Mouse (Mus musculus) kidney, embryonic 15.5 days (tissue): ENCODE results near the gene Clptm1l. TPM values are rescaled to one million over a fixed set of nuclear protein-coding genes. Genes with fewer than 3 reads are reported as not detected.

Experiments used
- ATAC-seq: fragments of 200-750 bp; cut with Nextera tagmentation; replicated peaks from 2 replicates; pipeline ENCODE4 v1.8.0; 2017; ENCODE audit warnings: moderate TSS enrichment; ENCODE audit not compliant: low FRiP score
- H3K27ac ChIP-seq: fragments of 300-500 bp; sonication (generic); 2 replicates; pipeline ENCODE4 v1.5.1; 2015; ENCODE audit warnings: mild to moderate bottlenecking, inconsistent platforms
- H3K27me3 ChIP-seq: fragments of 300-500 bp; sonication (generic); 2 replicates; pipeline ENCODE4 v1.6.1; 2015; ENCODE audit warnings: inconsistent platforms
- H3K36me3 ChIP-seq: fragments of 300-500 bp; sonication (generic); 2 replicates; pipeline ENCODE4 v1.6.1; 2015; ENCODE audit warnings: inconsistent platforms
- H3K4me1 ChIP-seq: fragments of 300-500 bp; sonication (generic); 2 replicates; pipeline ENCODE4 v1.6.1; 2015; ENCODE audit warnings: inconsistent platforms
- H3K4me2 ChIP-seq: fragments of 300-500 bp; sonication (generic); 2 replicates; pipeline ENCODE4 v1.6.1; 2015; ENCODE audit warnings: moderate library complexity, mild to moderate bottlenecking, inconsistent platforms
- H3K4me3 ChIP-seq: fragments of 300-500 bp; sonication (generic); replicated peaks from 2 replicates; pipeline ENCODE4 v1.5.1; 2015; ENCODE audit warnings: mild to moderate bottlenecking, inconsistent platforms
- H3K9ac ChIP-seq: fragments of 300-500 bp; sonication (generic); 2 replicates; pipeline ENCODE4 v1.6.1; 2015; ENCODE audit warnings: mild to moderate bottlenecking, inconsistent platforms
- H3K9me3 ChIP-seq: fragments of 300-500 bp; sonication (generic); replicated peaks from 2 replicates; pipeline ENCODE4 v1.6.1; 2016; ENCODE audit warnings: inconsistent platforms
- WGBS: fragments of 180-500 bp; shearing (Covaris S2); methylation state at CpG from one replicate; pipeline ENCODE4 v1.1.7; 2015; ENCODE audit warnings: mixed read lengths; 5-methylcytosine and 5-hydroxymethylcytosine counted together
- polyA plus RNA-seq: library from polyadenylated mRNA; unstranded; fragments of >200 nt; fragmentation: Nextera tagmentation; extraction: Ambion mirVana; gene quantifications from 2 replicates; pipeline ENCODE4 v1.2.1, GENCODE M21; 2015

The Clptm1l gene
- polyA plus RNA-seq, 1 experiment from 2014 or later, result 133 TPM

DNA sequence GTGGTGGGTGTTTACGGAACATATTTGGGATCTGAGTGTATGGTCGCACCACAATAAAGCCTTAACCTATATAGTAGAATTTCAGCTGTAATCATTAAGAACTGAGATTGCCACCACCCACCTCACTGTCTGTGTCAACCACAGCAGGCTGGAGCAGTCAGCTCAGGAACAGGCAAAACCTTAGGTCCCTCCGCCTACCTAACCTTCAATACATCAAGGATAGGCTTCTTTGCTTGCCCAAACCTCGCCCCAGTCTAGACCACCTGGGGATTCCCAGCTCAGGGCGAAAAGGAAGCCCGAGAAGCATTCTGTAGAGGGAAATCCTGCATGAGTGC is 22.6 kb downstream of the Clptm1l start:
- Histone ChIP-seq H3K4me2 (peak overlapping the region; percentile 97), H3K9me3 (no peaks in the 10 kb centered on the region), H3K27me3 (no peaks in the 10 kb centered on the region), H3K9ac (no peak overlapping the region), H3K27ac (no peak overlapping the region), H3K36me3 (peaks cover 10% of the 10 kb centered on the region), H3K4me3 (peak overlapping the region; percentile 66), H3K4me1 (peaks cover 18% of the 10 kb centered on the region)
- WGBS, result 46% methylated on average over 6 of the region's 6 CpGs
- no peak for ATAC-seq

GRCm38 (mm10) chr13:73626745-73627549 is 23.1 kb downstream of the Clptm1l start, which contains the start of gene Tert:
Gene Tert, plus strand, starts transcription at chr13:73626911.
- Histone ChIP-seq H3K9ac (peak within 1 kb of the TSS; percentile 65), H3K27me3 (no peaks in the 10 kb centered on the region), H3K36me3 (peaks cover 4% of the 10 kb centered on the region), H3K27ac (no peak within 1 kb of the TSS), H3K4me3 (peak within 1 kb of the TSS; percentile 66), H3K4me1 (peaks cover 18% of the 10 kb centered on the region), H3K4me2 (peak within 1 kb of the TSS; percentile 97), H3K9me3 (no peaks in the 10 kb centered on the region)
- 9% methylated on average over 47 of the region's 47 CpGs for WGBS
- peak; percentile 87 for ATAC-seq

DNA sequence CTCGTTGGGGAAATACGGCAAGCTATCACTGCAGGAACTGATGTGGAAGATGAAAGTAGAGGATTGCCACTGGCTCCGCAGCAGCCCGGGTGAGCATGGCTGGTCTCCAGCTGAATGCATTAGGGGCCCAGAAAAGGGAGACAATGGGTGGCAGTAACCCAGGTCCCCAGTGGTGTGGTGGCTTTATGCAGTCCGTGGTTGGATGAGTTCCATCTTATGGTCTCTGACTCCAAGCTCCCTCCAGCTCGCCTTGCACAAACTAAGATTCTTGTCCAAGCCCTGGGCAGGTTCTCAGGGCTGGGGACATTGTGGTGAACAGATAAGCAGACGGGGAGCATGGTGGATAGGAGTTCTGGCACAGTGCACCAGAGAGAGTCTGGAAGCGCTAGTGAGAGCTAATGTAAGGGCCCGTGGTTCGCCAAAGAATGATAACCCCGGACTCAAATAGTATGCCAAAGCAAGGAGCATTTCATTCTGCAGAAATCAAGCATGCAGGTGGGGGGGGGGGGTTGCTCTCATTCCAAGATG is 24.8 kb downstream of the Clptm1l start:
- Histone ChIP-seq H3K9ac (no peak overlapping the region), H3K27ac (no peak overlapping the region), H3K4me1 (peaks cover 18% of the 10 kb centered on the region), H3K36me3 (0 out of 2 replicates have a peak, but pooled peaks cover 5% of the 10 kb centered on the region), H3K4me2 (0 out of 2 replicates have a peak overlapping the region, but pooled peaks have one; percentile 0), H3K27me3 (no peaks in the 10 kb centered on the region), H3K9me3 (no peaks in the 10 kb centered on the region), H3K4me3 (no peak overlapping the region)
- ATAC-seq, result no peak
- 79% methylated on average over 11 of the region's 11 CpGs for WGBS

GRCm38 (mm10) chr13:73631837-73632236 is 28.0 kb downstream of the Clptm1l start:
- peaks cover 23% of the 10 kb centered on the region for H3K36me3 ChIP-seq
- H3K4me1 ChIP-seq, result peaks cover 17% of the 10 kb centered on the region
- H3K27ac ChIP-seq, result no peak overlapping the region
- no peak overlapping the region for H3K4me3 ChIP-seq
- no peaks in the 10 kb centered on the region for H3K27me3 ChIP-seq
- no peak for ATAC-seq
- no peaks in the 10 kb centered on the region for H3K9me3 ChIP-seq
- H3K9ac ChIP-seq, result no peak overlapping the region
- WGBS, result 92% methylated on average over 3 of the region's 3 CpGs
- no peak overlapping the region for H3K4me2 ChIP-seq

DNA sequence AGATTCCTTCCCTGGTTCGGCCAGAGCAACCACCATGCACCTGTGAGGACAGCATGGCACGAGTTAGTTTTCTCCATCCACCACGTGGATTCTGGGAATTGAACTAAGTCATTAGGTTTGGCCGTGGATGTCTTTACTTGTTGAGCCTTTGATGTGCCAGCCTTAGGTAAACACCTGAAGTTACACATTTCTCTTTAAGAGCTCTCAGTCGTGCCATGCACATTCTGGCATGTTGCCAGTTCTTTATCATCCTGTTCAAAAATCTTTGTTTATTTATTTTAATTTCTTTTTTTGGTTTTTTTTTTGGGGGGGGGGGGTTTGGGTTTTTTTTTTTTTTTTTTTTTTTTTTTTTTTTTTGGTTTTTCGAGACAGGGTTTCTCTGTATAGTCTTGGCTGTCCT is 34.0 kb downstream of the Clptm1l start:
- Histone ChIP-seq H3K27me3 (no peaks in the 10 kb centered on the region), H3K36me3 (peaks cover 37% of the 10 kb centered on the region), H3K27ac (no peak overlapping the region), H3K4me3 (no peak overlapping the region), H3K4me1 (no peaks in the 10 kb centered on the region), H3K9ac (no peak overlapping the region), H3K9me3 (no peaks in the 10 kb centered on the region), H3K4me2 (no peak overlapping the region)
- ATAC-seq, result no peak
- WGBS, result 76% methylated on average over 5 of the region's 6 CpGs

DNA sequence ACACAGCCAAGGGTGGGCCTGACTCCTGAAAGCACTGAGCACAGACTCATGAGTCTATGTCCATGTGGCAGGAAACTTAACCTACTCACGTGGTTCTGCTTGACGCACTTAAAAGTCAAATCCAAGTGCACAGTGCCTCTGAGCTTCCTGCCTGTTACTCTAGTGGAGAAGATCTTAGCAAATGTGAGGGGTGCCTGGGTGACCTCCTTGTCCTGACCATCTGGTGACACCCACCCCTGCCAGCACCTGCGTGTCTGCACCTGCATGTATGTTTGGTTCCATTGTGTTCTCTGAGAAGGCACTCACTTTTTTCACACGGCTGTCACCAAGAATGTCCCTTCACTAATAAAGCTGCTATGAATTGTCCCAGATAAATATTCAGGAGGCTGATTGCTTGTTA is 37.5 kb downstream of the Clptm1l start:
- Histone ChIP-seq H3K4me2 (no peak overlapping the region), H3K27me3 (no peaks in the 10 kb centered on the region), H3K9ac (no peak overlapping the region), H3K4me3 (no peak overlapping the region), H3K27ac (no peak overlapping the region), H3K9me3 (no peaks in the 10 kb centered on the region), H3K4me1 (no peaks in the 10 kb centered on the region), H3K36me3 (peaks cover 19% of the 10 kb centered on the region; the same call in 1 of the 2 replicates)
- ATAC-seq, result no peak
- 77% methylated on average over 4 of the region's 4 CpGs for WGBS

DNA sequence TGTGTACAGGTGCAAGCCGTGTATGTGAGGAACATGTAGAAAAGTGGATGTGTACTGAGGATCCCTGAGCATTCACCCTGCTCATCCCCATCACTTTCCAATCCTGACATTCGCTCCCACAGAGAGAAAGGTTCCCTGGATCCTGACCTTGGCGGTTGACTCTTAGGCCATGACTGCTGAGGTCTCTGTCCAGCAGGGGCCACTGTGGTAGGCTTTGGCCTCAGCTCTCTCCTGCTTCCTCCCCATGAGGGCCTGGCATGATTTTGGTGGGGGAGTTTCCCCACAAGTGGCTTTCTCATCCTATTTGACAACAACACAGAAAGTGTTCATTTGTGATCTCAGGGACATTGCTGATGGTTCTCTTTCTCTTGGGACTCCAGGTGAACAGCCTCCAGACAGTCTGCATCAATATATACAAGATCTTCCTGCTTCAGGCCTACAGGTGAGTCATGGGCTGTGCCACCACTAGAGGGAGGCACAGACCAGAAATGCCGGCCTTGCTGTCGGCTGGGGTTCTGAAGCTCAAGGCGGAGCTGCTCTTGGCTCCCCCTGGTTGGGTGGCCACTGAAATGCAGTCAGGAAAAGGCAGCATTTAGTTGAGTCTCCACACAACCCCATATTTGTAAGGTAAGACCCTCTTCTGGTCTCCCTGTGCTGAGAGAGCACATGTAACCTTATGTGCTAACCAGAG is 42.7 kb downstream of the Clptm1l start:
- 39% methylated on average over 6 of the region's 6 CpGs for WGBS
- no peak overlapping the region for H3K27ac ChIP-seq
- H3K4me3 ChIP-seq, result no peak overlapping the region
- H3K4me1 ChIP-seq, result peaks cover 3% of the 10 kb centered on the region; the same call in 1 of the 2 replicates
- no peak overlapping the region for H3K4me2 ChIP-seq
- peaks cover 15% of the 10 kb centered on the region; the same call in 1 of the 2 replicates for H3K36me3 ChIP-seq
- H3K27me3 ChIP-seq, result no peaks in the 10 kb centered on the region
- H3K9me3 ChIP-seq, result no peaks in the 10 kb centered on the region
- ATAC-seq, result peak; percentile 85
- no peak overlapping the region for H3K9ac ChIP-seq

DNA sequence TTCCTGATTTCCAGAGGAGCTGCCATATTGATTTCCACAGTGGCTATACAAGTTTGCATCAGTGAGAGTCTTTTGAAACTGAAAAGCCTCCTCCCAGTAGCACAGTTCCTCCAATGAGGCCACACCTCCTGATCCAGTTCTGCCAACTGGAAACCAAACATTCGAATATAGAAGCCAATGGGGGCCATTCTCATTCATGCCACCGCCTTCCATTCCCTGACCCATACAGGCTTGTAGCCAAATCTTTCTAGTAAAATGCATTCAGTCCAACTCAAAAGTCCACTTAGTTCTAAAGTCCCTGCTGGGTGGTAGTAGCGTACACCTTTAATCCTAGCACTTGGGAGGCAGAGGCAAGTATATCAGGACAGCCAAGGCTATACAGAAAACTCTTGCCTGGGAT is 49.5 kb downstream of the Clptm1l start:
- WGBS, result 89% methylated on average over 3 of the region's 3 CpGs

GRCm38 (mm10) chr13:73654976-73655375 is 51.2 kb downstream of the Clptm1l start:
- Histone ChIP-seq H3K27ac (no peak overlapping the region), H3K4me3 (no peak overlapping the region), H3K36me3 (no peaks in the 10 kb centered on the region), H3K9ac (no peak overlapping the region), H3K4me2 (no peak overlapping the region), H3K4me1 (no peaks in the 10 kb centered on the region), H3K27me3 (peaks cover 2% of the 10 kb centered on the region; the same call in 1 of the 2 replicates), H3K9me3 (no peaks in the 10 kb centered on the region)
- ATAC-seq, result no peak
- 69% methylated on average over 3 of the region's 3 CpGs for WGBS

More for the DNA sequence above, 49.5 kb downstream of the Clptm1l start:
- no peak overlapping the region for H3K27ac ChIP-seq
- H3K4me1 ChIP-seq, result no peaks in the 10 kb centered on the region
- H3K4me2 ChIP-seq, result no peak overlapping the region
- peaks cover 5% of the 10 kb centered on the region; the same call in 1 of the 2 replicates for H3K36me3 ChIP-seq
- H3K9me3 ChIP-seq, result no peaks in the 10 kb centered on the region
- no peak overlapping the region for H3K4me3 ChIP-seq
- ATAC-seq, result no peak
- no peak overlapping the region for H3K9ac ChIP-seq
- peaks cover 2% of the 10 kb centered on the region; the same call in 1 of the 2 replicates for H3K27me3 ChIP-seq

GRCm38 (mm10) chr13:73658953-73659352 is 55.1 kb downstream of the Clptm1l start:
- H3K36me3 ChIP-seq, result no peaks in the 10 kb centered on the region
- no peak overlapping the region for H3K27ac ChIP-seq
- no peaks in the 10 kb centered on the region for H3K9me3 ChIP-seq
- H3K4me1 ChIP-seq, result no peaks in the 10 kb centered on the region
- no peak for ATAC-seq
- peaks cover 2% of the 10 kb centered on the region; the same call in 1 of the 2 replicates for H3K27me3 ChIP-seq
- H3K4me2 ChIP-seq, result no peak overlapping the region
- no peak overlapping the region for H3K9ac ChIP-seq
- 46% methylated on average over 2 of the region's 2 CpGs for WGBS
- H3K4me3 ChIP-seq, result no peak overlapping the region

GRCm38 (mm10) chr13:73660163-73660695 is 56.4 kb downstream of the Clptm1l start:
- Histone ChIP-seq H3K9ac (no peak overlapping the region), H3K4me3 (no peak overlapping the region), H3K27ac (no peak overlapping the region), H3K9me3 (no peaks in the 10 kb centered on the region), H3K4me1 (no peaks in the 10 kb centered on the region), H3K27me3 (peaks cover 2% of the 10 kb centered on the region; the same call in 1 of the 2 replicates), H3K36me3 (no peaks in the 10 kb centered on the region), H3K4me2 (no peak overlapping the region)
- no peak for ATAC-seq
- 79% methylated on average over 2 of the region's 2 CpGs for WGBS
